Mouse (Mus musculus) embryonic fibroblast, embryonic 13.5 days (primary cell): ENCODE results near the gene Trim32.

Source experiments
- CTCF ChIP-seq: IDR thresholded peaks from 2 replicates; pipeline ENCODE4 v1.5.1; 2011; ENCODE audit warnings: mild to moderate bottlenecking, control low read depth, low read length, moderate library complexity, borderline replicate concordance; ENCODE audit not compliant: insufficient read depth
- POLR2A ChIP-seq: IDR thresholded peaks from 2 replicates; pipeline ENCODE4 v1.6.1; 2011; ENCODE audit warnings: low read depth, mild to moderate bottlenecking, control low read depth, low read length, moderate library complexity

GRCm38 (mm10) chr4:65620125-65620524, 15.3 kb downstream of the Trim32 start:
- TF ChIP-seq POLR2A (no peak), CTCF (no peak)
